In the genomic region with DNA sequence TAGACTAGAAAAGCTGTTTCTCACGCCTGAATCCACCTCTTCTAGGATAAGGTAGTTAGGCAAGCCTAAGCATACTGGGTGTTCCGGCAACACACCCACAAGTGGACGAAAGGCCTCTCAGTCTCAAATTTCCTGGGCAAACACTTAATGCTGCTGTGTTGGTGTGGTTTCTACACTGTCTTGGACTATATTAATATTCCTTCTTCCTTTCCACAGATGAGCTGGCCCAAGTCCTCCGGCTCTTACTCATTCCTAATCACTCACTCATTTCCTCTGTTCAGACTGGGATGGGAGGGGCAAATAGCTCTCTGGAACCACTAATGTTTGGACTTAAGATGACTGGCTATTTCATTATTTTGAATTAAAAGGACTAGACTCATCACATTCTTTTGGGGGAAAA, we compare ENCODE assay signal across 9 mouse cellular contexts.
DNase-seq lines count a peak whose midpoint lies in the region; ATAC-seq and TF ChIP-seq lines count a peak whose summit lies in the region.
"Had no signal": no experiment of that assay in that cellular context is flagged by ENCODE, and none has a peak within 500 bp of the region (broad histone marks: within the 10 kb centered on the region; RNA-seq: fewer than 3 reads in every experiment).

No protein-coding gene starts in this region.

- H3K9ac ChIP-seq in forebrain, postnatal 0 days: no peak overlapping the region
- no peak overlapping the region for H3K9ac ChIP-seq in lung, embryonic 15.5 days
- no peak overlapping the region for H3K9ac ChIP-seq in midbrain, embryonic 14.5 days (replicated peaks; ENCODE audit: low read length)

- no peaks in the 10 kb centered on the region for H3K27me3 ChIP-seq in forebrain, embryonic 10.5 days (ENCODE audit: poor library complexity, severe bottlenecking)
- no peaks in the 10 kb centered on the region for H3K27me3 ChIP-seq in forebrain, postnatal 0 days (ENCODE audit: insufficient read depth, low read length)
- no peaks in the 10 kb centered on the region for H3K27me3 ChIP-seq in lung, embryonic 15.5 days
- H3K27me3 ChIP-seq in midbrain, embryonic 14.5 days (ENCODE audit: control insufficient read depth, insufficient read depth, low read length): no peaks in the 10 kb centered on the region

- H3K4me1 ChIP-seq in forebrain, embryonic 10.5 days: peaks cover 12% of the 10 kb centered on the region
- H3K4me1 ChIP-seq in forebrain, postnatal 0 days (ENCODE audit: insufficient read depth): no peaks in the 10 kb centered on the region
- H3K4me1 ChIP-seq in brown adipose tissue, adult 24 weeks (ENCODE audit: control insufficient read depth, insufficient read depth, insufficient read length, low read length): peaks cover 20% of the 10 kb centered on the region
- H3K4me1 ChIP-seq in lung, embryonic 15.5 days: peaks cover 39% of the 10 kb centered on the region
- H3K4me1 ChIP-seq in midbrain, embryonic 14.5 days (ENCODE audit: control insufficient read depth, insufficient read depth, low read length): no peaks in the 10 kb centered on the region

- 55% methylated on average over 4 of the region's 4 CpGs for WGBS in forebrain, embryonic 10.5 days
- WGBS in forebrain, postnatal 0 days: 42% methylated on average over 4 of the region's 4 CpGs
- WGBS in lung, embryonic 15.5 days: 15% methylated on average over 4 of the region's 4 CpGs
- 44% methylated on average over 4 of the region's 4 CpGs for WGBS in midbrain, embryonic 14.5 days

- no peak for TF ChIP-seq CTCF in forebrain, postnatal 0 days (IDR thresholded peaks at IDR 0.05; ENCODE audit: low read depth)

- H3K4me2 ChIP-seq in forebrain, postnatal 0 days (ENCODE audit: low read depth): no peak overlapping the region
- peak overlapping the region; percentile 39 for H3K4me2 ChIP-seq in lung, embryonic 15.5 days
- no peak overlapping the region for H3K4me2 ChIP-seq in midbrain, embryonic 14.5 days (ENCODE audit: low read length)

- ATAC-seq in forebrain, postnatal 0 days: no peak
- ATAC-seq in lung, embryonic 15.5 days (ENCODE audit: borderline replicate concordance, extremely low read depth, low FRiP score, low TSS enrichment): peak; percentile 94
- no peak for ATAC-seq in granulocyte monocyte progenitor cell, adult 5-6 weeks (replicated peaks; ENCODE audit: poor library complexity, severe bottlenecking)
- ATAC-seq in midbrain, embryonic 14.5 days (ENCODE audit: low FRiP score, low TSS enrichment): no peak

- no peaks in the 10 kb centered on the region for H3K36me3 ChIP-seq in forebrain, embryonic 10.5 days (replicated peaks)
- no peaks in the 10 kb centered on the region for H3K36me3 ChIP-seq in forebrain, postnatal 0 days (ENCODE audit: insufficient read depth)
- no peaks in the 10 kb centered on the region for H3K36me3 ChIP-seq in lung, embryonic 15.5 days
- H3K36me3 ChIP-seq in midbrain, embryonic 14.5 days (ENCODE audit: control insufficient read depth, insufficient read depth, low read length): no peaks in the 10 kb centered on the region

- intact Hi-C loops in heart, postnatal 25 days (cut with DNase I): loop anchor here (2.0 to 5.0 kb wide), 2 partner anchors 16 to 123 kb away; no protein-coding TSS in a partner anchor

- no peak overlapping the region for H3K4me3 ChIP-seq in forebrain, embryonic 10.5 days
- no peak overlapping the region for H3K4me3 ChIP-seq in forebrain, postnatal 0 days (ENCODE audit: low read depth, low read length)
- H3K4me3 ChIP-seq in brown adipose tissue, adult 24 weeks (ENCODE audit: insufficient read depth, low read depth, low read length): no peak overlapping the region
- no peak overlapping the region for H3K4me3 ChIP-seq in lung, embryonic 15.5 days
- H3K4me3 ChIP-seq in midbrain, embryonic 14.5 days (replicated peaks; ENCODE audit: low read depth, low read length): no peak overlapping the region
- H3K4me3 ChIP-seq: erythroblast, embryonic 14.5 days had no signal

- H3K9me3 ChIP-seq in forebrain, embryonic 10.5 days: no peaks in the 10 kb centered on the region
- H3K9me3 ChIP-seq in forebrain, postnatal 0 days (ENCODE audit: low read length): no peaks in the 10 kb centered on the region
- no peaks in the 10 kb centered on the region for H3K9me3 ChIP-seq in lung, embryonic 15.5 days
- H3K9me3 ChIP-seq in midbrain, embryonic 14.5 days (ENCODE audit: control insufficient read depth, low read length): no peaks in the 10 kb centered on the region

- 0 out of 2 replicates have a peak overlapping the region, but pooled peaks have one; percentile 35 for H3K27ac ChIP-seq in forebrain, embryonic 10.5 days
- no peak overlapping the region for H3K27ac ChIP-seq in forebrain, postnatal 0 days (ENCODE audit: low read depth, low read length)
- H3K27ac ChIP-seq in brown adipose tissue, adult 24 weeks (replicated peaks; ENCODE audit: low read depth, low read length): peak overlapping the region; percentile 100
- H3K27ac ChIP-seq in lung, embryonic 15.5 days: peak overlapping the region; percentile 96
- no peak overlapping the region for H3K27ac ChIP-seq in midbrain, embryonic 14.5 days (replicated peaks; ENCODE audit: low read depth, low read length)

- DNase-seq in forebrain, embryonic 10.5 days (ENCODE audit: extremely low spot score, low spot score): no peak
- DNase-seq in forebrain, postnatal 0 days: no peak
- DNase-seq in heart, postnatal 25 days (ENCODE audit: low spot score): peak; percentile 64
- no peak for DNase-seq in cerebellum, postnatal 10 days
- no peak for DNase-seq in midbrain, embryonic 14.5 days

Comparison
In these comparisons a context has a peak if more than half of its experiments do, and no peak if none do; other contexts are left out.
1. H3K27ac ChIP-seq: peak in forebrain, embryonic 10.5 days (single experiment), brown adipose tissue, adult 24 weeks (single experiment) and lung, embryonic 15.5 days (single experiment); none in forebrain, postnatal 0 days (single experiment) and midbrain, embryonic 14.5 days (single experiment).